ENCODE assay signal across 18 mouse cellular contexts in the genomic region with DNA sequence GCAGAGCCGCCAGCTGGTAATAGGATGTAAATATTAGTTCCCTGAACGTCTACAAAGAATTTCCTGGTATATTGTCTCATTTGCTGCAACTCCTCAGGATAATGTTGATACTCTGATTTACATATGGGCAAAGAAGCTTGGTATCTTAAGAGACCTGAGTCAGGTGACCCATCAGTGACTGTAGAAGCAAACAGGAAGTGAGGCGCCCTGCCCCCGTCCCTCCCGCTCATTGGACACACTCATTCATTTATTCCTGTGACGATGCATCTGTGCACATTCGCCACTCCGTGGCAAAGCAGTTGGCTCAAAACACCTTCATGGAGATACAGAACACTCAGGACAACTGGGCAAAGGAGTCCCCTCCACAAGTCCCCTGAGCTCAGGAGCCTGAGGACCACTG.
DNase-seq lines count a peak whose midpoint lies in the region; ATAC-seq lines count a peak whose summit lies in the region.
"Had no signal": no experiment of that assay in that cellular context is flagged by ENCODE, and none has a peak within 500 bp of the region (broad histone marks: within the 10 kb centered on the region; RNA-seq: fewer than 3 reads in every experiment).

No protein-coding gene starts in this region.

- H3K9ac ChIP-seq in forebrain, embryonic 13.5 days, result no peak overlapping the region
- H3K9ac ChIP-seq in liver, embryonic 11.5 days (ENCODE audit: low read depth, low read length), result no peak overlapping the region
- H3K9ac ChIP-seq: limb, embryonic 15.5 days; midbrain, embryonic 12.5 days; neural tube, embryonic 15.5 days had no signal

- peaks cover 62% of the 10 kb centered on the region for H3K36me3 ChIP-seq in forebrain, embryonic 13.5 days (ENCODE audit: poor library complexity, severe bottlenecking)
- H3K36me3 ChIP-seq in forebrain, embryonic 10.5 days (replicated peaks), result peaks cover 88% of the 10 kb centered on the region
- no peaks in the 10 kb centered on the region for H3K36me3 ChIP-seq in liver, embryonic 11.5 days (ENCODE audit: control insufficient read depth, insufficient read depth, low read length)

- peaks cover 37% of the 10 kb centered on the region for H3K4me1 ChIP-seq in forebrain, embryonic 13.5 days
- peaks cover 7% of the 10 kb centered on the region for H3K4me1 ChIP-seq in forebrain, embryonic 10.5 days
- no peaks in the 10 kb centered on the region for H3K4me1 ChIP-seq in liver, embryonic 11.5 days (replicated peaks; ENCODE audit: control insufficient read depth, insufficient read depth, low read length)

- H3K27me3 ChIP-seq in forebrain, embryonic 13.5 days, result no peaks in the 10 kb centered on the region
- no peaks in the 10 kb centered on the region for H3K27me3 ChIP-seq in forebrain, embryonic 10.5 days (ENCODE audit: poor library complexity, severe bottlenecking)
- H3K27me3 ChIP-seq in liver, embryonic 11.5 days (replicated peaks; ENCODE audit: control insufficient read depth, insufficient read depth, low read length), result no peaks in the 10 kb centered on the region
- H3K27me3 ChIP-seq: limb, embryonic 15.5 days; midbrain, embryonic 12.5 days; neural tube, embryonic 15.5 days had no signal

- no peak for ATAC-seq in forebrain, embryonic 13.5 days
- ATAC-seq in liver, embryonic 11.5 days (replicated peaks; ENCODE audit: low FRiP score), result no peak

- no peaks in the 10 kb centered on the region for H3K9me3 ChIP-seq in forebrain, embryonic 13.5 days (replicated peaks)
- H3K9me3 ChIP-seq in forebrain, embryonic 10.5 days, result no peaks in the 10 kb centered on the region
- no peaks in the 10 kb centered on the region for H3K9me3 ChIP-seq in liver, embryonic 11.5 days (ENCODE audit: control insufficient read depth, low read length)
- H3K9me3 ChIP-seq: limb, embryonic 15.5 days; midbrain, embryonic 12.5 days; neural tube, embryonic 15.5 days had no signal

- 82% methylated on average over 8 of the region's 8 CpGs for WGBS in forebrain, embryonic 13.5 days
- 94% methylated on average over 8 of the region's 8 CpGs for WGBS in forebrain, embryonic 10.5 days
- WGBS in liver, embryonic 11.5 days, result 82% methylated on average over 8 of the region's 8 CpGs

- H3K27ac ChIP-seq in forebrain, embryonic 13.5 days, result peak overlapping the region; percentile 82
- H3K27ac ChIP-seq in forebrain, embryonic 10.5 days, result no peak overlapping the region
- no peak overlapping the region for H3K27ac ChIP-seq in liver, embryonic 11.5 days (ENCODE audit: low read depth, low read length)

- intact Hi-C loops in left cerebral cortex, postnatal 36 days (cut with DNase I), result no loop called here

- H3K4me3 ChIP-seq in forebrain, embryonic 13.5 days, result no peak overlapping the region
- H3K4me3 ChIP-seq in forebrain, embryonic 10.5 days, result no peak overlapping the region
- H3K4me3 ChIP-seq in liver, embryonic 11.5 days (ENCODE audit: low read depth, low read length), result no peak overlapping the region
- H3K4me3 ChIP-seq: limb, embryonic 15.5 days; midbrain, embryonic 12.5 days; neural tube, embryonic 15.5 days had no signal

- no peak for DNase-seq in forebrain, embryonic 10.5 days (ENCODE audit: extremely low spot score, low spot score)
- peak; percentile 6 for DNase-seq in thymus, postnatal 14 days
- DNase-seq in thymus, postnatal 0 days (ENCODE audit: low spot score), result no peak
- peak; percentile 8 for DNase-seq in induced T-regulatory cell, adult 2 months (ENCODE audit: low read depth)
- no peak for DNase-seq in liver, embryonic 11.5 days (ENCODE audit: low spot score)
- no peak for DNase-seq in left cerebral cortex, postnatal 36 days (ENCODE audit: low spot score in 2 of 2)
- no peak for DNase-seq in right cerebral cortex, adult 2 months (ENCODE audit: low spot score in 2 of 2)
- DNase-seq: cerebellum, postnatal 10 days; heart, postnatal 14 days; kidney, postnatal 4 days; lung, adult 18-20 months; lung, postnatal 4 days; thymus, adult 2 months had no signal

- no peak overlapping the region for H3K4me2 ChIP-seq in forebrain, embryonic 13.5 days
- no peak overlapping the region for H3K4me2 ChIP-seq in liver, embryonic 11.5 days
- H3K4me2 ChIP-seq: heart, embryonic 11.5 days; limb, embryonic 15.5 days; midbrain, embryonic 12.5 days; neural tube, embryonic 15.5 days had no signal

Comparison
In these comparisons a context has a peak if more than half of its experiments do, and no peak if none do; other contexts are left out.
1. DNase-seq: peak in thymus, postnatal 14 days (single experiment) and induced T-regulatory cell, adult 2 months (single experiment); none in forebrain, embryonic 10.5 days (single experiment), thymus, postnatal 0 days (single experiment), liver, embryonic 11.5 days (single experiment), left cerebral cortex, postnatal 36 days (0 of 2) and right cerebral cortex, adult 2 months (0 of 2).